Mouse (Mus musculus): ENCODE measurements around the gene Fam228b. TPM values are rescaled to one million over a fixed set of nuclear protein-coding genes. Genes with fewer than 3 reads are reported as not detected.

Gene Fam228b
- polyA plus RNA-seq (2012; fragmentation: generic; extraction: Trizol) = under 1 TPM; 0.07 to 0.08 TPM

DNA sequence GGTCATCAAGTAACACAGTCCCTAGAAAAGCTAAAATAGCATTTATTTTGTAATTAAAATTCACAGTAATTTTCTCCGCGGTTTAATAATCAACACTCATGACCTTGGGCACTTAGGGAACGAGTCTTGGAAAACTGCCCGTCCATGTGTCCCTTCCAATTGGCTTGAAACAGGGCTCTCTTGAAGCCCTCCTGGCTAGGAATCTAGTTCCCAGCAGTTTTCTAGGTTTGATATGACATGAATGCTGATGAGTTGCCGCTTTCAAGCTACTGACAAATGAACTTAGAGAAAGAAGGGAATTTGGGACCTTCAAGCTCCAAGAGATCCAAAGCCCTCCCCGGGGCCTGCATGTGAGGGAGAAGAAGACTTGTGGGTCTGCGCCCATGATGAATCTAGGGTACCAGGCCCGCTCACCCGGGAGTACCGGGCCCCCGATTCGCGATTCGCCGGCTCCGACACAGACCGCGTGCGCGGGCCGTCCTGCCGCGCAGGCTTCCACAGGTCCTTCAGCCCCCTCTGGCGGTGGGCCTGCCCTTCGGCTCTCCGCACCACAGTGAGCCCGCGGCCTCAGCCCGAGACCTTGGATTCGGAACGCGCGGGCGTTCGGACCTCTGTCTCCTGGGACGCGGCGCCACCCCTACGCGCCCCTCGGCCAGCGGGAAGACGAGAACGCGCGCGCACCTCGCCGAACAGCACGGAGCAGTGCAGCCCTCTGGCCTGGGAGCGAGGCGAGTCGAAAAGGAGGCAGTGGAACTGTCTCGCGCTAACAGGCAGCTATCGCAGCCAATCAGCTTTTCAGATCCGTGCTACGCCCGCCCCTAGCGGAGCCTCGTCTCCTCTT is at the start of gene Fam228b, which contains the start of gene Pfn4:
Fam228b (minus strand) TSS at position 776 of the 841 bp plus-strand sequence.
Pfn4 (plus strand) TSS at position 531 of the 841 bp plus-strand sequence.

DNA sequence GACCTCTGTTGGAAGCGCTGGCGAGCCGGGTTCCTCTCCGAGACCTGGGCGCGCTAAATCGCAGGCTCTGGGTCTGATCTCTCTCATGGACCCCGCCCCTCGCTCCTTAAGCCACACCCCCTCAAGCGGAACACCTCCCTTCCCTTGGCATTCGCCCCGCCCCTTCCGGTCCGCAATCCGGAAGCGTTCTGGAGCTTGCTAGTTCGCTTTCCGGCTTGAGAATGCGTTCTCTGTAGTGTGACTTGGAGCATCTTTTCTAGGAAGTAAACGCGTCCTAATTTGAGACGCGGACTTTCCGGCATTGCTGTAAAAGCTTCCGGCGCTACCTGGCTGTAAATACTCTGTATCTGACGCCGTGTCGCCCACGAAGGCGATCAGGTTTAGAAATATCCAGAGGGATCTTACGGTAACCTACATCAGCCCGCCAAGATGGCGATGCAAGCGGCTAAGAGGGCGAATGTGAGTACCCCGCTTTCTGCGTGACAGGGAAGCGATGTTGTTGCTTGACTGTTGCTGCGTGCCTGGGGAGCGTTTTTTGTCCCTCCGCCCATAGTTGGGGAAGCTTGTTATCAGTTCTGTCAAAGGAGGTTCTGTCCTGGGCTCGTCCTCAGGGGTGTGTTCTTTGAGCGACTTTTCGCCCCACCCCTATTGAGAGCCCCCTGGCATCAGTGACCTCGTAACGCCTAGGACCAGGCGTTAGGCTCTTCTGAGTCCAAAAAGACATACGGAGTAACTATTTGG is 48.5 kb upstream of the Fam228b start, which contains the start of gene Sf3b6:
Sf3b6 (plus strand) TSS at position 184 of the 741 bp plus-strand sequence.

DNA sequence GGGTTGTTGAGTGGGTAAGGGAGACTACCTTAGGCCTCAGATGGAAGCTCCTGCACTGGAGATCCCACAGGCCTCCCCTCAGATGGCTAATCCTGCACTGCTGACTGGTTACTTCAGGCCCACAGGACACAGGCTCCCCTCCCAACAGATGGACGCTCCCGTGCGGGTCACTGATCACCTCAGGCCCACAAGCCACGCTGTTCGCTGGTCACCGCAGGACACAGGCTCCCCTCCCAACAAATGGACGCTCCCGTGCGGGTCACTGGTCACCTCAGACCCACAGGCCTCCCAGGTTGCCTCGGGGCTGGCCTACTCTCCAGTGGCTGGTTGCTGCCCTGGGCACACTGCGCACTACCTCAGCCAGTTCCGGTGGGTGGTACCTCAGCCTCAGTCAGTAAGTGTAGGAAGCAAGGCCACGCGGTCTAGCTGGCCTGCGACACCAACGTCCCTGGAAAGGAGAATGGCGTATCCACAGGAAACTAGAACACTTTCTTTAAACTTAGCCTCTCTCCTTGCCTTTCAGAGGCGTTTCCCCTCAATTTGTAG is 31.0 kb downstream of the Fam228b start, which contains the start of gene Fam228a:
Fam228a (minus strand) TSS at position 400 of the 546 bp plus-strand sequence.

Other genes starting within 250 kb of the Fam228b start
- 1 to 10 TPM in 1 of 2 experiments, under 1 TPM in 1; 0.57 to 5.4 TPM for gene Itsn2, start 176.6 kb downstream of the Fam228b start, polyA plus RNA-seq (2012; fragmentation: generic; extraction: Trizol)
- gene Gm3625, start 176.3 kb downstream of the Fam228b start, polyA plus RNA-seq (2012; fragmentation: generic; extraction: Trizol) = not detected
- not detected for gene Fam228a, start 30.8 kb downstream of the Fam228b start, polyA plus RNA-seq (2012; fragmentation: generic; extraction: Trizol)
- gene Pfn4, start 245 bp downstream of the Fam228b start, polyA plus RNA-seq (2012; fragmentation: generic; extraction: Trizol) = under 1 TPM in 1 of 2 experiments, not detected in 1; 0.24 TPM
- gene Sf3b6, start 48.3 kb upstream of the Fam228b start, polyA plus RNA-seq (2012; fragmentation: generic; extraction: Trizol) = 10 to 100 TPM; 22.3 to 87.4 TPM
- 1 to 10 TPM; 1.8 to 9.8 TPM for gene Fkbp1b, start 72.3 kb upstream of the Fam228b start, polyA plus RNA-seq (2012; fragmentation: generic; extraction: Trizol)
- gene Wdcp, start 74.0 kb upstream of the Fam228b start, polyA plus RNA-seq (2012; fragmentation: generic; extraction: Trizol) = 1 to 10 TPM; 2.8 to 4.4 TPM
- under 1 TPM; 0.02 to 0.14 TPM for gene Mfsd2b, start 105.1 kb upstream of the Fam228b start, polyA plus RNA-seq (2012; fragmentation: generic; extraction: Trizol)
- 1 to 10 TPM in 1 of 2 experiments, under 1 TPM in 1; 0.47 to 1.4 TPM for gene Ubxn2a, start 138.4 kb upstream of the Fam228b start, polyA plus RNA-seq (2012; fragmentation: generic; extraction: Trizol)
- 1 to 10 TPM in 1 of 2 experiments, under 1 TPM in 1; 0.14 to 1.1 TPM for gene Atad2b, start 148.1 kb upstream of the Fam228b start, polyA plus RNA-seq (2012; fragmentation: generic; extraction: Trizol)